Mouse (Mus musculus) heart, embryonic 13.5 days (tissue): ENCODE results near the gene Sugp2. TPM values are rescaled to one million over a fixed set of nuclear protein-coding genes. Genes with fewer than 3 reads are reported as not detected.

ENCODE experiments used
- ATAC-seq: fragments of 200-750 bp; cut with Nextera tagmentation; 2 replicates; pipeline ENCODE4 v1.8.0; 2017; ENCODE audit warnings: moderate TSS enrichment; ENCODE audit not compliant: insufficient number of reproducible peaks, low FRiP score, low TSS enrichment; ENCODE audit errors: extremely low read depth
- H3K27ac ChIP-seq: fragments of 300-500 bp; sonication (generic); replicated peaks from 2 replicates; pipeline ENCODE4 v1.5.1; 2015; ENCODE audit warnings: moderate library complexity, mild to moderate bottlenecking, inconsistent platforms
- H3K27me3 ChIP-seq: fragments of 300-500 bp; sonication (generic); replicated peaks from 2 replicates; pipeline ENCODE4 v1.6.1; 2015; ENCODE audit warnings: mild to moderate bottlenecking, inconsistent platforms
- H3K36me3 ChIP-seq: fragments of 300-500 bp; sonication (generic); 2 replicates; pipeline ENCODE4 v1.6.1; 2015; ENCODE audit warnings: mild to moderate bottlenecking, inconsistent platforms
- H3K4me1 ChIP-seq: fragments of 300-500 bp; sonication (generic); 2 replicates; pipeline ENCODE4 v1.6.1; 2015; ENCODE audit warnings: inconsistent platforms
- H3K4me2 ChIP-seq: fragments of 300-500 bp; sonication (generic); 2 replicates; pipeline ENCODE4 v1.6.1; 2015; ENCODE audit warnings: inconsistent platforms, mild to moderate bottlenecking, moderate library complexity
- H3K4me3 ChIP-seq: fragments of 300-500 bp; sonication (generic); 2 replicates; pipeline ENCODE4 v1.5.1; 2015; ENCODE audit warnings: moderate library complexity, mild to moderate bottlenecking, inconsistent platforms
- H3K9ac ChIP-seq: fragments of 300-500 bp; sonication (generic); 2 replicates; pipeline ENCODE4 v1.6.1; 2015; ENCODE audit warnings: inconsistent platforms, mild to moderate bottlenecking, moderate library complexity
- H3K9me3 ChIP-seq: fragments of 300-500 bp; sonication (generic); 2 replicates; pipeline ENCODE4 v1.6.1; 2016; ENCODE audit warnings: inconsistent platforms
- WGBS: fragments of 180-500 bp; shearing (Covaris S2); methylation state at CpG from one replicate; pipeline ENCODE4 v1.1.7; 2015; ENCODE audit warnings: mixed read lengths; 5-methylcytosine and 5-hydroxymethylcytosine counted together
- polyA plus RNA-seq: library from polyadenylated mRNA; unstranded; fragments of >200 nt; fragmentation: Nextera tagmentation; extraction: Ambion mirVana; gene quantifications from 2 replicates; pipeline ENCODE4 v1.2.1, GENCODE M21; 2015

Sugp2 gene
- polyA plus RNA-seq, 1 experiment from 2014 or later = 23.2 TPM

GRCm38 (mm10) chr8:70220911-70221310 lies 13.1 kb upstream of the Sugp2 start:
- no peaks in the 10 kb centered on the region for H3K9me3 ChIP-seq
- H3K4me3 ChIP-seq = no peak overlapping the region
- peak overlapping the region; percentile 28; the same call in 1 of the 2 replicates for H3K9ac ChIP-seq
- no peak overlapping the region for H3K4me2 ChIP-seq
- H3K27ac ChIP-seq = no peak overlapping the region
- ATAC-seq = no peak
- WGBS = 88% methylated on average over 3 of the region's 3 CpGs
- H3K36me3 ChIP-seq = peaks cover 46% of the 10 kb centered on the region
- no peaks in the 10 kb centered on the region for H3K27me3 ChIP-seq
- H3K4me1 ChIP-seq = peaks cover 15% of the 10 kb centered on the region

- no peak for ATAC-seq
- H3K27me3 ChIP-seq = no peaks in the 10 kb centered on the region
- no peak overlapping the region for H3K9ac ChIP-seq
- no peak overlapping the region for H3K4me3 ChIP-seq
- H3K4me1 ChIP-seq = peaks cover 15% of the 10 kb centered on the region
- H3K36me3 ChIP-seq = peaks cover 52% of the 10 kb centered on the region
- H3K4me2 ChIP-seq = no peak overlapping the region
- H3K9me3 ChIP-seq = no peaks in the 10 kb centered on the region
- WGBS = 90% methylated on average over 12 of the region's 12 CpGs
- no peak overlapping the region for H3K27ac ChIP-seq
These were observed 12.0 kb upstream of the Sugp2 start for GRCm38 (mm10) chr8:70222041-70222440.

GRCm38 (mm10) chr8:70223341-70223740 lies 10.7 kb upstream of the Sugp2 start:
- no peak overlapping the region for H3K4me2 ChIP-seq
- WGBS = 41% methylated on average over 6 of the region's 6 CpGs
- peaks cover 15% of the 10 kb centered on the region for H3K4me1 ChIP-seq
- H3K27ac ChIP-seq = no peak overlapping the region
- no peak overlapping the region for H3K9ac ChIP-seq
- ATAC-seq = 0 out of 2 replicates have a peak, but pooled peaks have one; percentile 21
- no peaks in the 10 kb centered on the region for H3K27me3 ChIP-seq
- no peaks in the 10 kb centered on the region for H3K9me3 ChIP-seq
- H3K36me3 ChIP-seq = peaks cover 63% of the 10 kb centered on the region
- H3K4me3 ChIP-seq = no peak overlapping the region

GRCm38 (mm10) chr8:70227997-70228396 lies 6.0 kb upstream of the Sugp2 start:
- H3K4me2 ChIP-seq = no peak overlapping the region
- H3K4me1 ChIP-seq = no peaks in the 10 kb centered on the region; the same call in 1 of the 2 replicates
- no peaks in the 10 kb centered on the region for H3K9me3 ChIP-seq
- H3K27ac ChIP-seq = no peak overlapping the region
- no peak overlapping the region for H3K4me3 ChIP-seq
- ATAC-seq = no peak
- WGBS = 84% methylated on average over 4 of the region's 4 CpGs
- H3K9ac ChIP-seq = no peak overlapping the region
- H3K36me3 ChIP-seq = peaks cover 76% of the 10 kb centered on the region
- no peaks in the 10 kb centered on the region for H3K27me3 ChIP-seq

DNA sequence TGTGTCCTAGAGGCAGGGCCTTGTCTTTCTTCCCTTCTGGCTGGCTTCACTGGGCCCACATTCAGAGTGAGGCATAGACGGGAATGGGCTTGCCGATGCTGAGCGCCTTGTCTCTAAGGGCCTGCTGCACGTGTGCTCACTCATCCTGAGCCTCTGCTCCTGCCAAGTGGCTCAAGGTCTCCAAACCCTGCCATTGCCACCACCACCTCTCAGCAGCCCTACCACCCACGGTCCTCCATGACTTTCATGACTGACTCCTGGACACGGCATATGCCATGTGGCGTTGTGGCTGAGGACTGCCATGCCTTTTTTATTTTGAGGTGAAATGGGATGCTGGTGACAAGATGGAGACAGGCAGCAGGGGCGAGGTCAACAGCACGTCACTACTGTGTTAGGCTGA lies 3.2 kb upstream of the Sugp2 start:
- 93% methylated on average over 9 of the region's 9 CpGs for WGBS
- H3K4me1 ChIP-seq = peaks cover 18% of the 10 kb centered on the region
- no peak for ATAC-seq
- H3K27me3 ChIP-seq = no peaks in the 10 kb centered on the region
- peaks cover 47% of the 10 kb centered on the region for H3K36me3 ChIP-seq
- H3K4me3 ChIP-seq = no peak overlapping the region
- no peak overlapping the region for H3K27ac ChIP-seq
- H3K9me3 ChIP-seq = no peaks in the 10 kb centered on the region
- no peak overlapping the region for H3K9ac ChIP-seq
- H3K4me2 ChIP-seq = no peak overlapping the region

- Histone ChIP-seq H3K4me1 (peaks cover 25% of the 10 kb centered on the region), H3K4me3 (peak overlapping the region; percentile 76), H3K4me2 (peak overlapping the region; percentile 98), H3K27me3 (no peaks in the 10 kb centered on the region), H3K9ac (peak overlapping the region; percentile 90), H3K9me3 (no peaks in the 10 kb centered on the region), H3K36me3 (peaks cover 50% of the 10 kb centered on the region), H3K27ac (peak overlapping the region; percentile 93; the same call in 1 of the 2 replicates)
- no peak for ATAC-seq
- WGBS = 6% methylated on average over 13 of the region's 13 CpGs
These were observed 420 bp upstream of the Sugp2 start for GRCm38 (mm10) chr8:70233606-70234005.

GRCm38 (mm10) chr8:70234781-70235128 lies 729 bp downstream of the Sugp2 start:
- H3K4me3 ChIP-seq = peak overlapping the region; percentile 76
- peaks cover 25% of the 10 kb centered on the region for H3K4me1 ChIP-seq
- 0% methylated on average over 15 of the region's 15 CpGs for WGBS
- no peaks in the 10 kb centered on the region for H3K27me3 ChIP-seq
- peak overlapping the region; percentile 98 for H3K4me2 ChIP-seq
- H3K27ac ChIP-seq = peak overlapping the region; percentile 93
- H3K36me3 ChIP-seq = peaks cover 50% of the 10 kb centered on the region
- H3K9ac ChIP-seq = peak overlapping the region; percentile 90
- no peaks in the 10 kb centered on the region for H3K9me3 ChIP-seq
- no peak for ATAC-seq

DNA sequence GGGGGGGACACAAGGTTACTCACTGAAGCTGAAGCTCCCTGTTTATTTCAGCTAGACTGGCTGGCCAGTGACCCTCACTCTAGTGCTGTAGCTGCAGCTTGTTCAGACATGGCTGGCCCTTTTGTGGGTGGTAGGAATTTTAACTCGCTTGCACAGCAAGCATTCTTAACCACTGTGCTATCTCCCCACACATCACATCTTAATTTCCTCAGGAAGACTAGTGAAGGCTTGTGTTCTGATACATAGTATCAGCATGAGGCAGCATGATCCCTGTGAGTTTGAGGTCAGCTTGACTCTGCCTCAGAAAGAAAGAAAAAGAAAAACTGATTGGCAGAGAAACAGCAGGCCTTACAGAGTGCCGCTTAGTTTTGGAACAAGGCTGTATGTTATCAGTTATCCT lies 3.8 kb downstream of the Sugp2 start:
- H3K27ac ChIP-seq = no peak overlapping the region
- H3K4me2 ChIP-seq = no peak overlapping the region
- peaks cover 65% of the 10 kb centered on the region for H3K36me3 ChIP-seq
- ATAC-seq = no peak
- no peaks in the 10 kb centered on the region for H3K27me3 ChIP-seq
- peaks cover 25% of the 10 kb centered on the region for H3K4me1 ChIP-seq
- no peak overlapping the region for H3K9ac ChIP-seq
- H3K9me3 ChIP-seq = no peaks in the 10 kb centered on the region
- 75% methylated on average over 2 of the region's 2 CpGs for WGBS
- H3K4me3 ChIP-seq = no peak overlapping the region

GRCm38 (mm10) chr8:70240642-70241041 lies 6.6 kb downstream of the Sugp2 start:
- H3K36me3 ChIP-seq = peaks cover 91% of the 10 kb centered on the region
- no peaks in the 10 kb centered on the region for H3K9me3 ChIP-seq
- H3K4me2 ChIP-seq = no peak overlapping the region
- H3K4me1 ChIP-seq = peaks cover 10% of the 10 kb centered on the region
- no peak overlapping the region for H3K9ac ChIP-seq
- ATAC-seq = no peak
- no peak overlapping the region for H3K4me3 ChIP-seq
- WGBS = 90% methylated on average over 5 of the region's 5 CpGs
- no peaks in the 10 kb centered on the region for H3K27me3 ChIP-seq
- H3K27ac ChIP-seq = no peak overlapping the region

- no peak overlapping the region for H3K27ac ChIP-seq
- H3K9me3 ChIP-seq = no peaks in the 10 kb centered on the region
- H3K9ac ChIP-seq = no peak overlapping the region
- no peak overlapping the region for H3K4me2 ChIP-seq
- H3K36me3 ChIP-seq = peaks cover 98% of the 10 kb centered on the region
- ATAC-seq = no peak
- H3K27me3 ChIP-seq = no peaks in the 10 kb centered on the region
- H3K4me1 ChIP-seq = peaks cover 2% of the 10 kb centered on the region; the same call in 1 of the 2 replicates
- no peak overlapping the region for H3K4me3 ChIP-seq
- 86% methylated on average over 6 of the region's 6 CpGs for WGBS
These were observed 12.6 kb downstream of the Sugp2 start for GRCm38 (mm10) chr8:70246622-70247021.

DNA sequence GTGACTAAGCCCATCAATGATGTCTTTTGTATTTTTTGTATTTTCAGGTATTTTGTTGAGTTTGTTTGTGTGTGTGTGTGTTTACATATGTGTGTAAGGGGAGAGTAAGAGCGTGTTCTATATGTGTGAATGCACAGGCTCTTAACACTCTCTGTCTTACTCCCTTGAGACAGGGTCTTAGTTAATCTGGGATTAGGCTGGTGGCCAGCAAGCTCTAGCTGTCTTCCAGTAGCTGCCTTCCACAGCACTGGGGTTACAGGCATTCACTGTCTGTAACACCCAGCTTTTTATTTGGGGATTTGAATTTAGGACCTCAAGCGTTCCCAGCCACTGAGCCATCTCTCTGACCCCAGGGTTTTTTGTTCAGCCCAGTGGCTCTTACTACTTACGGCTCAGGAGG lies 13.8 kb downstream of the Sugp2 start:
- 94% methylated on average over 3 of the region's 3 CpGs for WGBS
- peaks cover 98% of the 10 kb centered on the region for H3K36me3 ChIP-seq
- ATAC-seq = no peak

GRCm38 (mm10) chr8:70254628-70255027 lies 20.6 kb downstream of the Sugp2 start:
- H3K4me3 ChIP-seq = no peak overlapping the region
- H3K27ac ChIP-seq = no peak overlapping the region
- H3K36me3 ChIP-seq = peaks cover 99% of the 10 kb centered on the region
- no peaks in the 10 kb centered on the region for H3K9me3 ChIP-seq
- H3K9ac ChIP-seq = no peak overlapping the region
- no peak for ATAC-seq
- H3K27me3 ChIP-seq = no peaks in the 10 kb centered on the region
- 79% methylated on average over 1 of the region's 1 CpGs for WGBS
- peaks cover 16% of the 10 kb centered on the region for H3K4me1 ChIP-seq
- no peak overlapping the region for H3K4me2 ChIP-seq

More for the DNA sequence above, 13.8 kb downstream of the Sugp2 start:
- H3K9ac ChIP-seq = no peak overlapping the region
- no peak overlapping the region for H3K27ac ChIP-seq
- no peaks in the 10 kb centered on the region for H3K27me3 ChIP-seq
- peaks cover 2% of the 10 kb centered on the region; the same call in 1 of the 2 replicates for H3K4me1 ChIP-seq
- no peak overlapping the region for H3K4me2 ChIP-seq
- no peak overlapping the region for H3K4me3 ChIP-seq
- no peaks in the 10 kb centered on the region for H3K9me3 ChIP-seq
